Mouse (Mus musculus): ENCODE measurements around the gene Nsf. TPM values are rescaled to one million over a fixed set of nuclear protein-coding genes. Genes with fewer than 3 reads are reported as not detected.
"Not testable (repeated sequence)": the region's sequence is repeated elsewhere in the genome, so short reads cannot be mapped to it uniquely, and the experiment has no call there.

The Nsf gene
- polyA plus RNA-seq (2014; fragmentation: Nextera tagmentation; extraction: Ambion mirVana), result 134 and 143 TPM in 2 replicates

DNA sequence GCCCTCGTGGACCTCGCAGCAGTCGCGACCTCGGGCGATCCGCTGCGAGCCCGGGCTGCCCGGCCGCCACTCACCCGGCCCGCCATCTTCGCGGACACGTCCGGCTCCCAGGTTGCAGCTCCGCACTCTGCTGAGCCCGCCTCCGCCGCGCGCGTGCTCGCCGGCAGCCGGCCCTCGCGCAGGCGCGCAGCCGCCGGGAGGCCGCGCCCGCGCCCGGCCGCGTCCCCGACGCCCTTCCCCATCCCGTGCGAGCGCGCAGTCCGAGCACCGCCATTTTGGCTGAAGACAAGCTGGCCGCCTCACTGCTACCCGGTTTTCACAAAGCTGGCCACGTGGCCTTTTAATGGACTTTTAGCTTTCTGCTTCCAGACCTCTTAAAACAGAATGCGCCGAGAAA is at the start of gene Nsf:
Gene Nsf, minus strand, starts transcription at position 161 of the 397 bp plus-strand sequence.
- DNase-seq (peak; percentile 95), ATAC-seq (ENCODE audit: low FRiP score, low TSS enrichment) (peak; percentile 95)
- H3K9me3 ChIP-seq (ENCODE audit: control insufficient read depth, low read length), result no peaks in the 10 kb centered on the region
- H3K4me2 ChIP-seq (ENCODE audit: low read length), result peak within 1 kb of the TSS; percentile 61
- H3K9ac ChIP-seq (replicated peaks; ENCODE audit: low read length), result peak within 1 kb of the TSS; percentile 86
- no peaks in the 10 kb centered on the region for H3K36me3 ChIP-seq (ENCODE audit: control insufficient read depth, insufficient read depth, low read length)
- peak within 1 kb of the TSS; percentile 86 for H3K27ac ChIP-seq (replicated peaks; ENCODE audit: low read depth, low read length)
- H3K4me1 ChIP-seq (ENCODE audit: control insufficient read depth, insufficient read depth, low read length), result peaks cover 24% of the 10 kb centered on the region
- peak within 1 kb of the TSS; percentile 86 for H3K4me3 ChIP-seq (replicated peaks; ENCODE audit: low read depth, low read length)
- no peaks in the 10 kb centered on the region; the same call in 1 of the 2 replicates for H3K27me3 ChIP-seq (ENCODE audit: control insufficient read depth, insufficient read depth, low read length)
- WGBS, result under 1% methylated on average over 53 of the region's 53 CpGs

GRCm38 (mm10) chr11:104003397-104003796 is 49.5 kb upstream of the Nsf start:
- H3K4me3 ChIP-seq (replicated peaks; ENCODE audit: low read depth, low read length), result no peak overlapping the region
- H3K4me1 ChIP-seq (ENCODE audit: control insufficient read depth, insufficient read depth, low read length), result no peaks in the 10 kb centered on the region
- H3K4me2 ChIP-seq (ENCODE audit: low read length), result no peak overlapping the region
- WGBS, result 77% methylated on average over 9 of the region's 9 CpGs
- no peaks in the 10 kb centered on the region for H3K36me3 ChIP-seq (ENCODE audit: control insufficient read depth, insufficient read depth, low read length)
- H3K27ac ChIP-seq (replicated peaks; ENCODE audit: low read depth, low read length), result no peak overlapping the region
- no peaks in the 10 kb centered on the region for H3K27me3 ChIP-seq (ENCODE audit: control insufficient read depth, insufficient read depth, low read length)
- H3K9me3 ChIP-seq (ENCODE audit: control insufficient read depth, low read length), result no peaks in the 10 kb centered on the region
- DNase-seq (no peak), ATAC-seq (ENCODE audit: low FRiP score, low TSS enrichment) (no peak)
- no peak overlapping the region for H3K9ac ChIP-seq (replicated peaks; ENCODE audit: low read length)

DNA sequence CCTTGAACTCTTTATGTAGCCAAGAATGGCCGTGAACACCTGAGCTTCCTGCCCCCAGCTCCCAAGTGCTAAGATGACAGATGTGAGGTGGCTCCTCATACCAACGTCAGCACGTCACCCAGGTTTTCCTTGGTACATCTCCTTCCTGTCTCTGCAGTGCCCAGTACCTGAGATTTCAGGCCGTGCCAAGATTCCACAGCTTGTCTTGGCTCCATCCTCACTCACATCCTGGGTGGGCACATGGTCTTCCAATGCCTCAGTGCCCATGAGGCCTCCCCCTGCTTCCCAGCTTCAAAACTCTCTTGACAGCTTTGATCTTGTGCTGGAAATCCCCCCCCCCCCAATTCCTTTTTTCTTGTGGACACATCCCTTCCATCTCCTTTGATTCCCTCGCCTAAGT is 48.3 kb upstream of the Nsf start:
- Histone ChIP-seq H3K27me3 (ENCODE audit: control insufficient read depth, insufficient read depth, low read length) (no peaks in the 10 kb centered on the region), H3K9ac (replicated peaks; ENCODE audit: low read length) (no peak overlapping the region), H3K9me3 (ENCODE audit: control insufficient read depth, low read length) (no peaks in the 10 kb centered on the region), H3K4me3 (replicated peaks; ENCODE audit: low read depth, low read length) (no peak overlapping the region), H3K36me3 (ENCODE audit: control insufficient read depth, insufficient read depth, low read length) (no peaks in the 10 kb centered on the region), H3K4me2 (ENCODE audit: low read length) (no peak overlapping the region), H3K4me1 (ENCODE audit: control insufficient read depth, insufficient read depth, low read length) (no peaks in the 10 kb centered on the region), H3K27ac (replicated peaks; ENCODE audit: low read depth, low read length) (no peak overlapping the region)
- no peak for ATAC-seq (ENCODE audit: low FRiP score, low TSS enrichment)
- DNase-seq, result no peak
- 87% methylated on average over 5 of the region's 5 CpGs for WGBS

DNA sequence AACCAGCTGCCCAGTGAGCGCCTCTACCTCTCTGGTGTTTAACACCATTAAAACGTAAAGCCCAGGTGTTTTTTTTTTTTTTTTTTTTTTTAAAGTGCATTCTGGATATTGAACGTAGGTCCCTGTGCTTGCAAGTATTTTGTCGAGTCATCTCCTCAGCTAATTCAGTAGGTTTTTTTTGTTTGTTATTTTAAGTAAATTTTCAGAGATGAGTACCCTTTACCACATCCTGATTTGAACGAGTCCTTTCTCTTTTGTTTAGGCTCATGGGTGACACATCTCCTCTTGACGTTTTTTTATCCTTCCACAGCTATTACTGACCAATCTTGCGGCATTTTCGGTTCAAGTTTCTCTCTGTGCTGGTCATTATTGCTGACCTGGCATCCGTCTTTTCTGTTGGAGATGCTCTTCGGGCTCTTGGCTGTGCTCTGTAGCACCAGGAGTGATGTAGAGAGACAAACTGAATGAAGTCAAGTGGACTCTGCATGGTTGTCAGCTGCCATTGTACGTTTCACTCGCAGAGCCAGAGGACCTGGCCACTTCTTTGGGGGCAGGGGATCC is 47.6 kb upstream of the Nsf start:
- H3K36me3 ChIP-seq (ENCODE audit: control insufficient read depth, insufficient read depth, low read length), result no peaks in the 10 kb centered on the region
- H3K27me3 ChIP-seq (ENCODE audit: control insufficient read depth, insufficient read depth, low read length), result no peaks in the 10 kb centered on the region
- H3K9ac ChIP-seq (replicated peaks; ENCODE audit: low read length), result no peak overlapping the region
- ATAC-seq (ENCODE audit: low FRiP score, low TSS enrichment) (no peak), DNase-seq (no peak)
- H3K27ac ChIP-seq (replicated peaks; ENCODE audit: low read depth, low read length), result no peak overlapping the region
- H3K9me3 ChIP-seq (ENCODE audit: control insufficient read depth, low read length), result no peaks in the 10 kb centered on the region
- H3K4me1 ChIP-seq (ENCODE audit: control insufficient read depth, insufficient read depth, low read length), result no peaks in the 10 kb centered on the region
- WGBS, result 84% methylated on average over 12 of the region's 12 CpGs
- no peak overlapping the region for H3K4me2 ChIP-seq (ENCODE audit: low read length)
- H3K4me3 ChIP-seq (replicated peaks; ENCODE audit: low read depth, low read length), result no peak overlapping the region

GRCm38 (mm10) chr11:104000667-104001394 is 47.0 kb upstream of the Nsf start:
- Histone ChIP-seq H3K9ac (replicated peaks; ENCODE audit: low read length) (no peak overlapping the region), H3K4me1 (ENCODE audit: control insufficient read depth, insufficient read depth, low read length) (no peaks in the 10 kb centered on the region), H3K27me3 (ENCODE audit: control insufficient read depth, insufficient read depth, low read length) (no peaks in the 10 kb centered on the region), H3K27ac (replicated peaks; ENCODE audit: low read depth, low read length) (no peak overlapping the region), H3K4me3 (replicated peaks; ENCODE audit: low read depth, low read length) (no peak overlapping the region), H3K36me3 (ENCODE audit: control insufficient read depth, insufficient read depth, low read length) (no peaks in the 10 kb centered on the region), H3K4me2 (ENCODE audit: low read length) (no peak overlapping the region), H3K9me3 (ENCODE audit: control insufficient read depth, low read length) (no peaks in the 10 kb centered on the region)
- DNase-seq (no peak), ATAC-seq (ENCODE audit: low FRiP score, low TSS enrichment) (no peak)
- 74% methylated on average over 9 of the region's 9 CpGs for WGBS

DNA sequence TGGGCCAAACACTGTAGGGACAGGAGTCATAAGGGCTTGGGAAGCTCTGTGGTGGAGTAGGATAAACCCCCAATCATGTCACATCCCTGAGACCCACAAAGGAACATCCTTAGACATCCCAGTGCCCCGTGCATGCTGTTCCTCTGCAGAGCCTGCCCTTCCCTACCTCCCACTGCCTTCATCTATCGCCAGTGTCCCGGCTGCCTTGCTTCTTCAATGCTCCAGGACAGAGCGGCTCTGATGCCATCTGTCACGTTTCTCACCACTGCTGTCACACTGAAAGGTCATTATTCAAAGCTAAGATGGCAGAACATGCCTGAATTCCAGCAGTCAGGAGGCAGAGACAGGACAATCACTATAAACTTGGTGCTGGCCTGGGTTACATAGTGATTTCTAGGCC is 44.9 kb upstream of the Nsf start:
- Histone ChIP-seq H3K27me3 (ENCODE audit: control insufficient read depth, insufficient read depth, low read length) (no peaks in the 10 kb centered on the region), H3K4me2 (ENCODE audit: low read length) (no peak overlapping the region), H3K9me3 (ENCODE audit: control insufficient read depth, low read length) (no peaks in the 10 kb centered on the region), H3K4me3 (replicated peaks; ENCODE audit: low read depth, low read length) (no peak overlapping the region), H3K9ac (replicated peaks; ENCODE audit: low read length) (no peak overlapping the region), H3K27ac (replicated peaks; ENCODE audit: low read depth, low read length) (no peak overlapping the region), H3K36me3 (ENCODE audit: control insufficient read depth, insufficient read depth, low read length) (no peaks in the 10 kb centered on the region), H3K4me1 (ENCODE audit: control insufficient read depth, insufficient read depth, low read length) (no peaks in the 10 kb centered on the region)
- no peak for DNase-seq
- ATAC-seq (ENCODE audit: low FRiP score, low TSS enrichment), result no peak
- 69% methylated on average over 5 of the region's 5 CpGs for WGBS

- no peaks in the 10 kb centered on the region for H3K36me3 ChIP-seq (ENCODE audit: control insufficient read depth, insufficient read depth, low read length)
- H3K27ac ChIP-seq (replicated peaks; ENCODE audit: low read depth, low read length), result no peak overlapping the region
- H3K27me3 ChIP-seq (ENCODE audit: control insufficient read depth, insufficient read depth, low read length), result no peaks in the 10 kb centered on the region
- 13% methylated on average over 5 of the region's 5 CpGs for WGBS
- ATAC-seq (ENCODE audit: low FRiP score, low TSS enrichment) (no peak), DNase-seq (peak; percentile 81)
- H3K4me1 ChIP-seq (ENCODE audit: control insufficient read depth, insufficient read depth, low read length), result no peaks in the 10 kb centered on the region
- no peak overlapping the region for H3K9ac ChIP-seq (replicated peaks; ENCODE audit: low read length)
- no peak overlapping the region for H3K4me3 ChIP-seq (replicated peaks; ENCODE audit: low read depth, low read length)
- no peaks in the 10 kb centered on the region for H3K9me3 ChIP-seq (ENCODE audit: control insufficient read depth, low read length)
- no peak overlapping the region for H3K4me2 ChIP-seq (ENCODE audit: low read length)
Observed at GRCm38 (mm10) chr11:103997385-103997784, 43.5 kb upstream of the Nsf start.

DNA sequence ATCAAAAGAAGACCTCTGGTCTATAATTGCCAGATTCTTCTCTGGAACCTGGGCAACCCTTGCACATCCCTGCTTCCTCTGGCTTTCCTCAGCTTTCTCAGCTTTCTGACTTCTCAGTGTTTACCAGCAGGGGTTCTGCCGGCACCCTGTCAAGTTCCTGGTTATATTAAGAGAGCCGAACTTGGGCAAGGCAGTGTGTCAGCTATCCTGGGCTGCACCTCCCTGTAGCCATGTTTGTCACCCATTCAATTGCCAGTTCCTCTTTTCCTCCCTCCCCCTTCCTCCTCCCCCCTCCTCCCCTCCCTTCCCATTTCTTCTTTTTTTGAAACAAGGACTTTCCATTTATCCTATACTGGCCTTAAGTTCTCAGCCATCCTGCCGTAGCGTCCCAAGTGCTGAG is 38.8 kb upstream of the Nsf start:
- no peak overlapping the region for H3K9ac ChIP-seq (replicated peaks; ENCODE audit: low read length)
- no peak overlapping the region for H3K27ac ChIP-seq (replicated peaks; ENCODE audit: low read depth, low read length)
- H3K4me3 ChIP-seq (replicated peaks; ENCODE audit: low read depth, low read length), result no peak overlapping the region
- 0 out of 2 replicates have a peak, but pooled peaks cover 4% of the 10 kb centered on the region for H3K36me3 ChIP-seq (ENCODE audit: control insufficient read depth, insufficient read depth, low read length)
- WGBS, result 77% methylated on average over 4 of the region's 4 CpGs
- H3K4me2 ChIP-seq (ENCODE audit: low read length), result no peak overlapping the region
- no peaks in the 10 kb centered on the region for H3K4me1 ChIP-seq (ENCODE audit: control insufficient read depth, insufficient read depth, low read length)
- no peak for ATAC-seq (ENCODE audit: low FRiP score, low TSS enrichment)
- no peak for DNase-seq
- no peaks in the 10 kb centered on the region for H3K9me3 ChIP-seq (ENCODE audit: control insufficient read depth, low read length)
- H3K27me3 ChIP-seq (ENCODE audit: control insufficient read depth, insufficient read depth, low read length), result no peaks in the 10 kb centered on the region

GRCm38 (mm10) chr11:103990049-103990557 is 36.2 kb upstream of the Nsf start:
- ATAC-seq (ENCODE audit: low FRiP score, low TSS enrichment), result peak; percentile 50; the same call in 1 of the 2 replicates
- not testable (repeated sequence) for H3K9ac ChIP-seq (replicated peaks; ENCODE audit: low read length); H3K4me1 ChIP-seq (ENCODE audit: control insufficient read depth, insufficient read depth, low read length); H3K9me3 ChIP-seq (ENCODE audit: control insufficient read depth, low read length); H3K4me3 ChIP-seq (replicated peaks; ENCODE audit: low read depth, low read length); H3K4me2 ChIP-seq (ENCODE audit: low read length); H3K27me3 ChIP-seq (ENCODE audit: control insufficient read depth, insufficient read depth, low read length); H3K27ac ChIP-seq (replicated peaks; ENCODE audit: low read depth, low read length)
- 8% methylated on average over 12 of the region's 12 CpGs for WGBS
- peak; percentile 33 for DNase-seq
- H3K36me3 ChIP-seq (ENCODE audit: control insufficient read depth, insufficient read depth, low read length), result peaks cover 13% of the 10 kb centered on the region
